Mouse (Mus musculus) myocyte (in vitro differentiated cells): ENCODE measurements around the gene Gm45062. TPM values are rescaled to one million over a fixed set of nuclear protein-coding genes. Genes with fewer than 3 reads are reported as not detected.
A peak's percentile ranks its signal among the peaks of the same experiment; 100 is the strongest.

Experiments used
- H3K27me3 ChIP-seq: one replicate; pipeline ENCODE4 v1.6.1; 2011; ENCODE audit not compliant: control insufficient read depth, insufficient read depth, insufficient read length
- H3K36me3 ChIP-seq: one replicate; pipeline ENCODE4 v1.6.1; 2011; ENCODE audit not compliant: control insufficient read depth, insufficient read depth
- H3K4me2 ChIP-seq: one replicate; pipeline ENCODE4 v1.6.1; 2011; ENCODE audit warnings: low read depth, control low read depth
- H3K4me3 ChIP-seq: one replicate; pipeline ENCODE4 v1.5.1; 2011; ENCODE audit warnings: mild to moderate bottlenecking, control low read depth, moderate library complexity
- H3K79me2 ChIP-seq: one replicate; pipeline ENCODE4 v1.6.1; 2011; ENCODE audit not compliant: control insufficient read depth, insufficient read depth
- H3ac ChIP-seq: one replicate; pipeline ENCODE4 v1.6.1; 2011; ENCODE audit not compliant: control insufficient read depth, insufficient read length
- CEBPB ChIP-seq: IDR thresholded peaks from 2 replicates; pipeline ENCODE4 v1.6.1; 2011; ENCODE audit warnings: mild to moderate bottlenecking, moderate library complexity; ENCODE audit not compliant: poor library complexity, insufficient read depth, severe bottlenecking
- E2F4 ChIP-seq: IDR thresholded peaks from one replicate; pipeline ENCODE4 v1.6.1; 2011; ENCODE audit warnings: mild to moderate bottlenecking, control low read depth, moderate library complexity; ENCODE audit not compliant: insufficient read depth
- MAX ChIP-seq: IDR thresholded peaks from one replicate; pipeline ENCODE4 v1.6.1; 2011; ENCODE audit warnings: low read depth, mild to moderate bottlenecking, control low read depth
- MYOD1 ChIP-seq, 3 experiments: IDR thresholded peaks; one replicate each; pipeline ENCODE4 v1.6.1; 2011; ENCODE audit warnings: control low read depth in 2 of 3, low read depth in 2 of 3, mild to moderate bottlenecking in 2 of 3, moderate library complexity in 1 of 3; ENCODE audit not compliant: insufficient read length in 2 of 3, control insufficient read depth in 1 of 3
- MYOG ChIP-seq, 3 experiments: IDR thresholded peaks; one replicate each; pipeline ENCODE4 v1.6.1; 2011; ENCODE audit warnings: control low read depth in 2 of 3, low read depth in 2 of 3, mild to moderate bottlenecking in 2 of 3; ENCODE audit not compliant: insufficient read length in 2 of 3, control insufficient read depth in 1 of 3, insufficient read depth in 1 of 3
- POLR2A ChIP-seq: IDR thresholded peaks from one replicate; pipeline ENCODE4 v1.6.1; 2011; ENCODE audit warnings: low read depth, mild to moderate bottlenecking, control low read depth, moderate library complexity; ENCODE audit not compliant: insufficient read length
- POLR2AphosphoS2 ChIP-seq: IDR thresholded peaks from one replicate; pipeline ENCODE4 v1.6.1; 2011; ENCODE audit warnings: low read depth, control low read depth; ENCODE audit not compliant: insufficient read length
- REST ChIP-seq: IDR thresholded peaks from one replicate; pipeline ENCODE4 v1.6.1; 2011; ENCODE audit warnings: mild to moderate bottlenecking, control low read depth, moderate library complexity; ENCODE audit not compliant: insufficient read depth, insufficient read length
- SRF ChIP-seq: IDR thresholded peaks from one replicate; pipeline ENCODE4 v1.6.1; 2011; ENCODE audit warnings: low read depth; ENCODE audit not compliant: control insufficient read depth, insufficient read length
- TCF12 ChIP-seq: IDR thresholded peaks from one replicate; pipeline ENCODE4 v1.6.1; 2011; ENCODE audit warnings: mild to moderate bottlenecking, control low read depth; ENCODE audit not compliant: poor library complexity, insufficient read depth, severe bottlenecking
- TCF3 ChIP-seq: IDR thresholded peaks from one replicate; pipeline ENCODE4 v1.6.1; 2011; ENCODE audit warnings: low read depth, control low read depth; ENCODE audit not compliant: insufficient read length
- USF1 ChIP-seq: IDR thresholded peaks from one replicate; pipeline ENCODE4 v1.6.1; 2011; ENCODE audit warnings: low read depth, mild to moderate bottlenecking, control low read depth, moderate library complexity
- polyA plus RNA-seq: library from polyadenylated mRNA; unstranded; fragments of >200 nt; fragmentation: generic; extraction: Trizol; gene quantifications from one replicate; pipeline ENCODE4 v1.2.1, GENCODE M21; 2012; ENCODE audit warnings: missing spikeins

Gm45062 gene
- polyA plus RNA-seq, 1 experiment = 0.71 TPM

DNA sequence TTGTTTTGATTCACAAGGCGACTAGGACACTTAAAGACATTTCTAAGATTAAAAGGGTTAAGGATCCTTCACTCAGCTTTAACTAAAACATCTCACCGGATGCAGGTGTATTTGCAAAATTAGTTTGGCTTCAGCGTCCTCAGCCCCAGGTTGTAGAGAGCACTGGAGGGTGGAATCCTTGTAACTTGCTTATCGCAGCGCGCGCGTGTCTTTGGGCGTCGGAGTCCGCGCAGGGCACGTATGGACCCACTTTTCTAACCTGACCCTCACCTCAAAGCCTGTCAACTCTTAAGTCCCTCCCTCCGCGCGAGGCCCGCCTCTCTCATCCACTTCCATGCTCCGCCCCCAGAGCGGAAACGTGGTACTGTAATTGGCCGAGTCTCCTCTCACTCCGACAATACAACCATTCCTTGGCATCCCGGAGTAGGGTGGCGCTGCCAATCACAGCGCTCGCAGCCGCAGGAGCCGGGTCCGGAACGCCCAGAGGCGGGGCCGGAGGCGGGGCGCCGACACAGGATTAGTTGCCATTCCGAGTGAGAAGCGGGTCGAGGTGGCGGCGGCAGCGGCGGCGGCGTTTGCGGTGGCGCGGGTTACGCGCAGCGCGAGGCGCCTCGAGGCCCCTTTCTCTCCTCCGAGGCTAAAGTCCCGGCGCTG lies 249.8 kb downstream of the Gm45062 start:
- TF ChIP-seq POLR2A (peak; percentile 91), MYOG (IDR thresholded peaks at IDR 0.05; ENCODE audit: control insufficient read depth in 1 of 3, insufficient read depth in 1 of 3, insufficient read length in 2 of 3, low read depth in 2 of 3) (peak in 1 of 3 experiments; percentile 2), MAX (no peak), MYOD1 (IDR thresholded peaks at IDR 0.05; ENCODE audit: control insufficient read depth in 1 of 3, insufficient read length in 2 of 3, low read depth in 2 of 3) (no peak), TCF12 (no peak), POLR2AphosphoS2 (peak; percentile 93)
- H3K36me3 ChIP-seq = no peaks in the 10 kb centered on the region
- peak overlapping the region; percentile 98 for H3K4me2 ChIP-seq
- peak overlapping the region; percentile 94 for H3ac ChIP-seq
- peaks cover 7% of the 10 kb centered on the region for H3K79me2 ChIP-seq
- no peaks in the 10 kb centered on the region for H3K27me3 ChIP-seq
- peak overlapping the region; percentile 42 for H3K4me3 ChIP-seq

DNA sequence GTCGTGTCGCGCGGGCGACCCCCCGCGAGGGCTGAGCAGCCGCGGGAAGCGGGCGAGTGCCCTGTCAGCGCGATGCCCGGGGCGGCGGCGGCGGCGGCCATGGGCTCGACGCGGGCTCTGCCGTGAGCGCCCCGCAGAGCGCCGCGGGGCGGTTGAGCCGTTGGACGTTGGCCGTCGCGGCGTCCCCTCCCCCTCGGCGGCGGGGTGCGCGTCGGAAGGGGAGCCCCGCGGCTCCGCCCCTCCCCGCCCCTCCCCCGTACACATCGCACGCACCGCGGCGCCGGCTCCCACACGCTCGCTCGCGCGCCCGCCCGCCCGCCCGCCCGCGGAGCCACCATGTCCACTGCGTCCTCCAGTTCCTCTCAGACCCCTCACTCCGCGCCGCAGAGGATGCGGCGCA lies 250.3 kb downstream of the Gm45062 start, which contains the start of gene Glcci1:
TSS of gene Glcci1 (plus strand) at position 50 of the 400 bp plus-strand sequence.
- peak within 1 kb of the TSS; percentile 94 for H3ac ChIP-seq
- TF ChIP-seq E2F4 = no peak
- TF ChIP-seq MYOD1 (IDR thresholded peaks at IDR 0.05; ENCODE audit: control insufficient read depth in 1 of 3, insufficient read length in 2 of 3, low read depth in 2 of 3) = no peak
- TF ChIP-seq CEBPB = no peak
- TF ChIP-seq REST = no peak

DNA sequence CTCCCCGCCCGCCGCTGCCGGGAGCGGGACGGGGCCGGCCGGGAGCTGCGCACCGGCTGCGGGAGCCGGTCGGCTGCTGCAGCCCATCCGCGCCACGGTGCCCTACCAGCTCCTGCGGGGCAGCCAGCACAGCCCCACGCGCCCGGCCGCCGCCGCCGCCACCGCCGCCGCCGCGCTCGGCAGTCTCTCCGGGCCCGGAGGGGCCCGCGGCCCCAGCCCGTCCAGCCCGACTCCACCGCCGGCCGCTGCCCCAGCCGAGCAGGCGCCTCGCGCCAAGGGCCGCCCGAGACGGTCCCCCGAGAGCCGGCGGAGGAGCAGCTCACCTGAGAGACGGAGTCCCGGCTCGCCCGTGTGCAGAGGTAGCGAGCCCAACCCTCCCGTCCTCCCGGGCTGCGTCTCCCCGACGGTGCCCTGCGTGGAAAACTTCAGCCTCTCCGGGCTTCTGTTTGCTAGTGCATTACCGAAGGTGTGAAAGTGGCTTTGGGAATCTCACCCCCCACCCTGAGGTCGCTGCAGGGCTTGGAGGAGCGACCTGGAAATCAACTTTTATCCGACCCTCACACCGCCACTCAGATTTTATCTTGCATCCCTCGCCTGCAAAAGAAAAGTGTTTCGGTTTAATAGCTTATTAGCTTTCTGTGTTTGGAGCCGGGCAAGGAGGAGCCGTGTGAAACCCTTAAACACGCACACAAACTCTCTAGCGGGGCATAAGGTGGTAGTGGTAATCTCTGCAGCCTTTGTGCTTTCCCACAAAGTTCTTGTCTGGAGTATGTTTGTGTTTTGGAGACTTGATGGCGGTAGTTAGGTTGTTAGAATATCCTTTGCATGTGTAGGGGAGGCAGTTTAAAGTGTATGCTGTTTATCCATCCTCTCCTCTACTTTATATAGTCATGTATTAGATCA lies 251.0 kb downstream of the Gm45062 start:
- Histone ChIP-seq H3ac (peak overlapping the region; percentile 94), H3K36me3 (no peaks in the 10 kb centered on the region), H3K4me2 (peak overlapping the region; percentile 84), H3K4me3 (peak overlapping the region; percentile 42), H3K79me2 (peaks cover 7% of the 10 kb centered on the region), H3K27me3 (no peaks in the 10 kb centered on the region)
- no peak for TF ChIP-seq MYOD1 (IDR thresholded peaks at IDR 0.05; ENCODE audit: control insufficient read depth in 1 of 3, insufficient read length in 2 of 3, low read depth in 2 of 3)
- TF ChIP-seq SRF = no peak
- TF ChIP-seq CEBPB = no peak
- TF ChIP-seq MYOG (IDR thresholded peaks at IDR 0.05; ENCODE audit: control insufficient read depth in 1 of 3, insufficient read depth in 1 of 3, insufficient read length in 2 of 3, low read depth in 2 of 3) = no peak
- no peak for TF ChIP-seq REST
- TF ChIP-seq TCF3 = no peak
- no peak for TF ChIP-seq POLR2AphosphoS2
- TF ChIP-seq POLR2A = no peak
- no peak for TF ChIP-seq E2F4
- TF ChIP-seq MAX = no peak
- no peak for TF ChIP-seq TCF12
- no peak for TF ChIP-seq USF1

More for the DNA sequence above, 250.3 kb downstream of the Gm45062 start, which contains the start of gene Glcci1:
- Histone ChIP-seq H3K4me2 (peak within 1 kb of the TSS; percentile 98), H3K36me3 (no peaks in the 10 kb centered on the region), H3K4me3 (peak within 1 kb of the TSS; percentile 42), H3K27me3 (no peaks in the 10 kb centered on the region), H3K79me2 (peaks cover 7% of the 10 kb centered on the region)

DNA sequence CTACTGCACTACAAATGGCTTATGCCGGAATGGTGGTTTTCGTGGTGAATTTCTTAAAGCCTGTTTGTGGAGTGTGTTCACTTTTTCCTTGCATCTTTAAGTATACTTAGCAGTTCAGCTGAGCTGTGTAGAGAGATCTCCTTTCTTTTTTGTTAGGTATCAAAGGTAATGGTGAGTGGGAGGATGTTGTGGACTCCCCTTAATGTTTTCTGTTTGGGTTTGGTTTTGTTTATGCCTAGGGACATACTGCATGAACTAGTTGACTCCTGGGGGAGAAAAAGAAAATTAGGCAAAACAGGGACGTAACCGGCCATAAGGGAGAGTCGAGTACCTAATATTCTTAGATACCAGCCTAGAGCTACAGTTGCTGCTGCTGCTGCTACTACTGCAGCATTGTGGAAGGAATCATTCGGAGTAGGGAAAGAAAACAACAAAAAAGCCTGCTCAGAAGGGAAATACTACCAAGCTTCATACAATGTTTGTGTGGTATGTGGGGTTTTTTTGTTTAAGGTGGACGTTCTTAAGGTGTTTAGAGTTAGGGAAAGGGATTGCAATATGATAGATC lies 251.7 kb downstream of the Gm45062 start:
- Histone ChIP-seq H3K79me2 (peaks cover 7% of the 10 kb centered on the region), H3K4me3 (peak overlapping the region; percentile 42), H3ac (no peak overlapping the region), H3K4me2 (peak overlapping the region; percentile 84), H3K27me3 (no peaks in the 10 kb centered on the region), H3K36me3 (no peaks in the 10 kb centered on the region)
- no peak for TF ChIP-seq REST
- TF ChIP-seq POLR2AphosphoS2 = no peak

DNA sequence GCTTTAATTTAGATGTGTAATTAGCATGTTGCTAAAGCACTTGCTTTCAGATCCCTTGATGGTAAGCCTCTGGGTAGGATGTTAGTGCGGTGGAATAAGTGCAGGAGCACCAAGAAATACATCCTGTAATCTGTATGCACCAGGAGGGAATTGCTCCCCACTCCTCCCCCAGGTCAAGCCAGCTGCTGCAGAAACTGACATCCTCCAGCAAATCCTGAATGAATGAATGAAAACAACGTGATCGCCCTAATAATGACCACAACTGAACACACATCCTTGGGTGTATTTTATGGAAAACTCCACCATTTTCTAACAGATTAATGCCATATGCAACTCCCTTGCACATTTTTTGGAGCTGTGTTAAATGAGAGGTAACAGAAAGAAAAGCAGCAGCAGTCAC lies 252.2 kb downstream of the Gm45062 start:
- Histone ChIP-seq H3K36me3 (no peaks in the 10 kb centered on the region), H3K79me2 (peaks cover 7% of the 10 kb centered on the region), H3K4me2 (peak overlapping the region; percentile 84), H3K27me3 (no peaks in the 10 kb centered on the region), H3K4me3 (peak overlapping the region; percentile 42), H3ac (no peak overlapping the region)
- TF ChIP-seq POLR2AphosphoS2 (no peak), USF1 (no peak), TCF12 (no peak), MAX (no peak), CEBPB (no peak), MYOD1 (IDR thresholded peaks at IDR 0.05; ENCODE audit: control insufficient read depth in 1 of 3, insufficient read length in 2 of 3, low read depth in 2 of 3) (no peak), MYOG (IDR thresholded peaks at IDR 0.05; ENCODE audit: control insufficient read depth in 1 of 3, insufficient read depth in 1 of 3, insufficient read length in 2 of 3, low read depth in 2 of 3) (no peak), REST (no peak), E2F4 (no peak)
